Mouse (Mus musculus) thymus, adult 2 months (tissue): ENCODE data around the gene Pinlyp.
"Not testable (repeated sequence)": the region's sequence is repeated elsewhere in the genome, so short reads cannot be mapped to it uniquely, and the experiment has no call there.

Experiments
- CTCF ChIP-seq: fragments of 200-500 bp; IDR thresholded peaks from 2 replicates; pipeline ENCODE4 v1.5.1; 2012; ENCODE audit warnings: mild to moderate bottlenecking, control low read depth, low read length, moderate library complexity, borderline replicate concordance; ENCODE audit not compliant: control insufficient read depth, poor library complexity, insufficient read depth; ENCODE audit errors: extremely low read depth
- POLR2A ChIP-seq: fragments of 200-500 bp; IDR thresholded peaks from 2 replicates; pipeline ENCODE4 v1.6.1; 2012; ENCODE audit warnings: mild to moderate bottlenecking, low read length, control low read depth, moderate library complexity; ENCODE audit not compliant: control insufficient read depth, poor library complexity, insufficient read depth; ENCODE audit errors: extremely low read depth

DNA sequence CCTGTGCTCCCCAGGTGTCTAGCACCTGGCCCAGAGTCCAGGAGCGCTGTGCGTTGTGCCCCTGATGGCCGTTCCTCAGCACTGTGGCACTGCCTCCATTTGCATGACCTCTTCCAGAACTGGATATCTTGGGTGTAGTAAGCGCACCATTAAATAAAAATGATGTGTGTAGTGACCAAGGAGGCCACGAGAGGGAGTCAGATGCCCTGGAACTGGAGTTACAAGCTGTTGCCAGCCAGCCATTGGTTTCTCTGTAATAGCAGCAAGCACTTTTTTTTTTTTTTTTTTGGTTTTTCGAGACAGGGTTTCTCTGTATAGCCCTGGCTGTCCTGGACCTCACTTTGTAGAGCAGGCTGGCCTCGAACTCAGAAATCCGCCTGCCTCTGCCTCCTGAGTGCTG is 29.6 kb downstream of the Pinlyp start:
- not testable (repeated sequence) for TF ChIP-seq CTCF, POLR2A
